Mouse (Mus musculus) myocyte (in vitro differentiated cells): ENCODE results near the gene Oxct2a.
"Not testable (repeated sequence)": the region's sequence is repeated elsewhere in the genome, so short reads cannot be mapped to it uniquely, and the experiment has no call there.

Source experiments
- CEBPB ChIP-seq: IDR thresholded peaks from 2 replicates; pipeline ENCODE4 v1.6.1; 2011; ENCODE audit warnings: mild to moderate bottlenecking, moderate library complexity; ENCODE audit not compliant: poor library complexity, insufficient read depth, severe bottlenecking
- MAX ChIP-seq: IDR thresholded peaks from one replicate; pipeline ENCODE4 v1.6.1; 2011; ENCODE audit warnings: low read depth, mild to moderate bottlenecking, control low read depth
- MYOD1 ChIP-seq, 3 experiments: IDR thresholded peaks; one replicate each; pipeline ENCODE4 v1.6.1; 2011; ENCODE audit warnings: control low read depth in 2 of 3, low read depth in 2 of 3, mild to moderate bottlenecking in 2 of 3, moderate library complexity in 1 of 3; ENCODE audit not compliant: insufficient read length in 2 of 3, control insufficient read depth in 1 of 3
- MYOG ChIP-seq, 3 experiments: IDR thresholded peaks; one replicate each; pipeline ENCODE4 v1.6.1; 2011; ENCODE audit warnings: control low read depth in 2 of 3, low read depth in 2 of 3, mild to moderate bottlenecking in 2 of 3; ENCODE audit not compliant: insufficient read length in 2 of 3, control insufficient read depth in 1 of 3, insufficient read depth in 1 of 3
- POLR2A ChIP-seq: IDR thresholded peaks from one replicate; pipeline ENCODE4 v1.6.1; 2011; ENCODE audit warnings: low read depth, mild to moderate bottlenecking, control low read depth, moderate library complexity; ENCODE audit not compliant: insufficient read length
- POLR2AphosphoS2 ChIP-seq: IDR thresholded peaks from one replicate; pipeline ENCODE4 v1.6.1; 2011; ENCODE audit warnings: low read depth, control low read depth; ENCODE audit not compliant: insufficient read length
- TCF12 ChIP-seq: IDR thresholded peaks from one replicate; pipeline ENCODE4 v1.6.1; 2011; ENCODE audit warnings: mild to moderate bottlenecking, control low read depth; ENCODE audit not compliant: poor library complexity, insufficient read depth, severe bottlenecking
- TCF3 ChIP-seq: IDR thresholded peaks from one replicate; pipeline ENCODE4 v1.6.1; 2011; ENCODE audit warnings: low read depth, control low read depth; ENCODE audit not compliant: insufficient read length
- USF1 ChIP-seq: IDR thresholded peaks from one replicate; pipeline ENCODE4 v1.6.1; 2011; ENCODE audit warnings: low read depth, mild to moderate bottlenecking, control low read depth, moderate library complexity

GRCm38 (mm10) chr4:123322910-123323309, 524 bp downstream of the Oxct2a start:
- TF ChIP-seq POLR2A; USF1; MYOD1 (IDR thresholded peaks at IDR 0.05; ENCODE audit: control insufficient read depth in 1 of 3, insufficient read length in 2 of 3, low read depth in 2 of 3); MYOG (IDR thresholded peaks at IDR 0.05; ENCODE audit: control insufficient read depth in 1 of 3, insufficient read depth in 1 of 3, insufficient read length in 2 of 3, low read depth in 2 of 3); TCF12; CEBPB; POLR2AphosphoS2; MAX; TCF3: not testable (repeated sequence)
